Comparison of ENCODE assay signal across 8 mouse cellular contexts in genomic region chr5:123136361-123137043, GRCm38 (mm10). TPM values are rescaled to one million over a fixed set of nuclear protein-coding genes. Genes with fewer than 3 reads are reported as not detected.
DNase-seq lines count a peak whose midpoint lies in the region; ATAC-seq and TF ChIP-seq lines count a peak whose summit lies in the region.

No protein-coding gene starts in this region.

- H3K4me3 ChIP-seq in embryonic facial prominence, embryonic 13.5 days, result peak overlapping the region; percentile 94
- H3K4me3 ChIP-seq in midbrain, postnatal 0 days (ENCODE audit: low read depth, low read length), result peak overlapping the region; percentile 91
- peak overlapping the region; percentile 92 for H3K4me3 ChIP-seq in stomach, postnatal 0 days (ENCODE audit: low read depth, low read length)

- H3K27ac ChIP-seq in embryonic facial prominence, embryonic 13.5 days, result peak overlapping the region; percentile 100
- peak overlapping the region; percentile 99 for H3K27ac ChIP-seq in midbrain, postnatal 0 days (ENCODE audit: low read depth, low read length)
- H3K27ac ChIP-seq in stomach, postnatal 0 days (replicated peaks), result peak overlapping the region; percentile 100

- H3K9ac ChIP-seq in embryonic facial prominence, embryonic 13.5 days, result peak overlapping the region; percentile 100
- H3K9ac ChIP-seq in midbrain, postnatal 0 days (replicated peaks; ENCODE audit: low read length, poor library complexity, severe bottlenecking), result peak overlapping the region; percentile 97
- H3K9ac ChIP-seq in stomach, postnatal 0 days (ENCODE audit: low read length), result peak overlapping the region; percentile 99

- H3K9me3 ChIP-seq in embryonic facial prominence, embryonic 13.5 days, result no peaks in the 10 kb centered on the region
- H3K9me3 ChIP-seq in midbrain, postnatal 0 days (ENCODE audit: low read length), result no peaks in the 10 kb centered on the region
- H3K9me3 ChIP-seq in stomach, postnatal 0 days (ENCODE audit: control insufficient read depth, low read length), result no peaks in the 10 kb centered on the region

- peaks cover 68% of the 10 kb centered on the region for H3K4me1 ChIP-seq in embryonic facial prominence, embryonic 13.5 days
- peaks cover 21% of the 10 kb centered on the region for H3K4me1 ChIP-seq in midbrain, postnatal 0 days (ENCODE audit: insufficient read depth, low read length)
- peaks cover 21% of the 10 kb centered on the region for H3K4me1 ChIP-seq in stomach, postnatal 0 days (replicated peaks; ENCODE audit: control insufficient read depth, insufficient read depth)

- ATAC-seq in embryonic facial prominence, embryonic 13.5 days (ENCODE audit: insufficient number of reproducible peaks, insufficient read depth, low FRiP score, low TSS enrichment, low read depth), result peak; percentile 9; the same call in 1 of the 2 replicates
- no peak for ATAC-seq in midbrain, postnatal 0 days (ENCODE audit: low FRiP score)
- peak; percentile 67 for ATAC-seq in stomach, postnatal 0 days (ENCODE audit: low FRiP score, low TSS enrichment)

- no peak for TF ChIP-seq CTCF in midbrain, postnatal 0 days (IDR thresholded peaks at IDR 0.05)
- TF ChIP-seq CTCF in stomach, postnatal 0 days (IDR thresholded peaks at IDR 0.05; ENCODE audit: low read depth), result no peak

- peaks cover 4% of the 10 kb centered on the region for H3K36me3 ChIP-seq in embryonic facial prominence, embryonic 13.5 days
- H3K36me3 ChIP-seq in midbrain, postnatal 0 days (ENCODE audit: insufficient read depth, low read length), result no peaks in the 10 kb centered on the region
- H3K36me3 ChIP-seq in stomach, postnatal 0 days (ENCODE audit: control insufficient read depth, insufficient read depth, low read length), result no peaks in the 10 kb centered on the region

- no peak for TF ChIP-seq EP300 in stomach, postnatal 0 days (optimal IDR thresholded peaks at IDR 0.05)

- peak overlapping the region; percentile 99 for H3K4me2 ChIP-seq in embryonic facial prominence, embryonic 13.5 days
- H3K4me2 ChIP-seq in midbrain, postnatal 0 days (ENCODE audit: low read depth, low read length, poor library complexity, severe bottlenecking), result peak overlapping the region; percentile 99
- peak overlapping the region; percentile 100 for H3K4me2 ChIP-seq in stomach, postnatal 0 days (replicated peaks; ENCODE audit: low read depth)

- WGBS in embryonic facial prominence, embryonic 13.5 days, result under 1% methylated on average over 13 of the region's 13 CpGs
- under 1% methylated on average over 13 of the region's 13 CpGs for WGBS in midbrain, postnatal 0 days
- WGBS in stomach, postnatal 0 days, result 2% methylated on average over 13 of the region's 13 CpGs

- DNase-seq in ovary, adult 18-20 months (ENCODE audit: low spot score), result peak; percentile 95
- DNase-seq in ovary, postnatal 14 days (ENCODE audit: low spot score), result no peak
- peak; percentile 95 to 98 for DNase-seq in heart, adult 18-20 months
- DNase-seq in kidney, adult 8-10 months, result peak; percentile 94 to 95
- DNase-seq in liver, result peak; percentile 94
- DNase-seq in midbrain, postnatal 0 days (ENCODE audit: low spot score), result peak; percentile 85
- peak; percentile 95 for DNase-seq in stomach, postnatal 0 days (ENCODE audit: low spot score)

- no peaks in the 10 kb centered on the region for H3K27me3 ChIP-seq in embryonic facial prominence, embryonic 13.5 days
- no peaks in the 10 kb centered on the region for H3K27me3 ChIP-seq in midbrain, postnatal 0 days (ENCODE audit: insufficient read depth, low read length)
- no peaks in the 10 kb centered on the region for H3K27me3 ChIP-seq in stomach, postnatal 0 days (ENCODE audit: control insufficient read depth, insufficient read depth, low read length)

RNA-seq across cellular contexts. Expression of gene Rhof, which starts 4.0 kb away (rescaled TPM):
- 5.6 and 6.6 TPM in 2 replicates for polyA plus RNA-seq in embryonic facial prominence, embryonic 13.5 days (2015; fragmentation: Nextera tagmentation; extraction: Ambion mirVana)
- 1 to 10 TPM in 1 of 2 experiments, under 1 TPM in 1; 0.55 to 2.6 TPM for total RNA-seq in heart, adult 18-20 months (2021)
- total RNA-seq in midbrain, postnatal 0 days (2014; rRNA removed), result 37.2 and 47.8 TPM in 2 replicates
- polyA plus RNA-seq in midbrain, postnatal 0 days (2015; fragmentation: Nextera tagmentation; extraction: Ambion mirVana), result 41.7 and 45.3 TPM in 2 replicates
- polyA plus RNA-seq in stomach, postnatal 0 days (2015; fragmentation: Nextera tagmentation; extraction: Ambion mirVana), result 18.6 and 22.3 TPM in 2 replicates

RNA-seq across cellular contexts. Expression of gene Setd1b, which starts 5.5 kb away (rescaled TPM):
- polyA plus RNA-seq in embryonic facial prominence, embryonic 13.5 days (2015; fragmentation: Nextera tagmentation; extraction: Ambion mirVana), result 12.3 and 13.0 TPM in 2 replicates
- total RNA-seq in heart, adult 18-20 months (2021), result 10 to 100 TPM; 11.4 to 15.5 TPM
- total RNA-seq in midbrain, postnatal 0 days (2014; rRNA removed), result 5.3 and 5.9 TPM in 2 replicates
- 7.2 and 8.8 TPM in 2 replicates for polyA plus RNA-seq in midbrain, postnatal 0 days (2015; fragmentation: Nextera tagmentation; extraction: Ambion mirVana)
- polyA plus RNA-seq in stomach, postnatal 0 days (2015; fragmentation: Nextera tagmentation; extraction: Ambion mirVana), result 4.5 and 4.7 TPM in 2 replicates

RNA-seq across cellular contexts. Expression of gene Psmd9, which starts 32.7 kb away (rescaled TPM):
- 95.3 and 107 TPM in 2 replicates for polyA plus RNA-seq in embryonic facial prominence, embryonic 13.5 days (2015; fragmentation: Nextera tagmentation; extraction: Ambion mirVana)
- 10 to 100 TPM; 12.9 to 17.0 TPM for total RNA-seq in heart, adult 18-20 months (2021)
- total RNA-seq in midbrain, postnatal 0 days (2014; rRNA removed), result 26.1 and 26.5 TPM in 2 replicates
- polyA plus RNA-seq in midbrain, postnatal 0 days (2015; fragmentation: Nextera tagmentation; extraction: Ambion mirVana), result 76.3 and 81.8 TPM in 2 replicates
- polyA plus RNA-seq in stomach, postnatal 0 days (2015; fragmentation: Nextera tagmentation; extraction: Ambion mirVana), result 48.6 and 51.4 TPM in 2 replicates

RNA-seq across cellular contexts. Expression of gene Hpd, which starts 46.0 kb away (rescaled TPM):
- polyA plus RNA-seq in embryonic facial prominence, embryonic 13.5 days (2015; fragmentation: Nextera tagmentation; extraction: Ambion mirVana), result 0.65 TPM in 1 of 2 replicates, not detected in the other
- total RNA-seq in heart, adult 18-20 months (2021), result under 1 TPM in 1 of 2 experiments, not detected in 1; 0.51 TPM
- not detected in 2 replicates for total RNA-seq in midbrain, postnatal 0 days (2014; rRNA removed)
- not detected in 2 replicates for polyA plus RNA-seq in midbrain, postnatal 0 days (2015; fragmentation: Nextera tagmentation; extraction: Ambion mirVana)
- polyA plus RNA-seq in stomach, postnatal 0 days (2015; fragmentation: Nextera tagmentation; extraction: Ambion mirVana), result 0.69 and 0.99 TPM in 2 replicates
